Mouse (Mus musculus) ovary, adult 18-20 months (tissue): ENCODE results near the gene Igdcc3.
"Not testable (repeated sequence)": the region's sequence is repeated elsewhere in the genome, so short reads cannot be mapped to it uniquely, and the experiment has no call there.

ENCODE experiments used
- DNase-seq: peaks from one replicate; pipeline ENCODE4 v3.0.0; 2022; ENCODE audit warnings: low spot score, mixed read lengths

The Igdcc3 gene

GRCm38 (mm10) chr9:65205049-65205815, 64.2 kb downstream of the Igdcc3 start:
- DNase-seq = no peak

- not testable (repeated sequence) for DNase-seq
Observed at GRCm38 (mm10) chr9:65207041-65207815, 66.2 kb downstream of the Igdcc3 start.

DNA sequence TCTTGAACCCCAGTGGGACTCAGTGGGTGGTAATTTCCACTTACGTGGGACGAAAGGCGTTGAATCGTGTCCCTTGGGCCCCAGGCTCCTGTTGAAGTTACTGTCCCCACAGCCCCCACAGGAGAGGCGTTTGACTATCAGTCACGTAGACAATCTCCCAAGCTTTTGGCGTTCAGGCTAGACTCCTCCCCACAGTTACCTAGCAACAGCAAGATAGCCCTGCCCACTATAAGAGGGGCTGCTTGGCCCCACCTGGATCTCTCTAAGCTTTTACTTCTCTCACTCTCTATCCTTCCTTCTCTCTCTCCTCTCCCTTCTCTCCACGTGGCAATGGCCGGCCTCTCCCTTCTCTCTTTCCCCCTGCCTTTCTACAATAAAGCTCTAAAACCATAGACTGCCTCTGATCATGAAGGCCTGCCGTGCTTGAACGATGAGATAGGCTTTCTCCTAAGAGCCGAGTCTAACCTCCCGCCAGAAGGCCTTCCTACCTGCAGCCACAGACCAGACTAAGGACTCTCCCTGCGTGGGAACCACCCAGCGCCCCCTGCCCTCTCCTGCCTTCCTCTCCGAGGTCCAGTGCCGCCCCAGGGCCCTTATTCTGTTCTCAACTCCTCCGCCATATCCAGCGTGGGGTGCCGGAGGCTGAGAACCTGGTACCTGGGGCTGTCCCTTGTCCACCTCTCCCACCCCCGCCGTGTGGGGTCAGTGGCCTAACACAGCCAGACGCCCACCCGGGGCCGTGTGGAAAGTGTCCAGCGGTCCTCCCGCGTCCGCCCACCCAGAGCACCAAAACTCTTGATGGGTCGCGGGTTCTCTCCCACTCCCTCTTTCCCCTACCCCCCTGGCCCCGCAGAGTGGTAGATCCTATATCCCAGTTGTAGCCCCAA, 67.5 kb downstream of the Igdcc3 start:
- DNase-seq = no peak

GRCm38 (mm10) chr9:65211598-65211997, 70.6 kb downstream of the Igdcc3 start:
- no peak for DNase-seq

GRCm38 (mm10) chr9:65214425-65214777, 73.4 kb downstream of the Igdcc3 start:
- DNase-seq = no peak

- peak; percentile 83 for DNase-seq
Observed at GRCm38 (mm10) chr9:65214778-65215493, 73.9 kb downstream of the Igdcc3 start.

DNA sequence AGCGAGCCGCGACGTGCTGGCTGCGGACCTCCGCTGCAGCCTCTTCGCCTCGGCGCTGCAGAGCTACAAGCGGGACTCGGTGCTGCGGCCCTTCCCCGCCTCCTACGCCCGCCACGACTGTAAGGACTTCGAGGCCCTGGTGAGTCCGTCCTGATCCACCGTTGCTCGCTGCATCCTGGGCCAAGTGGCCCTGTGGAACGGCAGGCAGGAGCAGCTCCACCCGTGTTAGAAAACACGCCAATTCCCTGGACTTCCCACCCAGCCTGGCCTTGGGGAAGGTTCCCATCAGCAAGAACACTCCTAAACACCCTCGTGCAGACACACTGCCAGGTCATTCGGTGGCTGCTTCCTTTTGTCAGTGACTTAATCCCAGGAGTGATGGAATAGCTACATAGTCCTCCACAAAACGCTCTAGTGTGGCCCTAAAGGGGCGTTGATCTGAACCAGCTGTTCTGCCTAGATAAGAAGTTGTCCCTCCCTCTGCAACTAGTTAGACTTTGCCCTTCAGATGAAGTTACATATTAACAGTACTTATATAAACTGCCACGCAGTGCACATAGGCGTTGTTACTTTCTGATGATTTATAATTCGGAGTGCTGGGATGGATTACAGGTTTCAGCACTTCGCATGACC, 74.6 kb downstream of the Igdcc3 start:
- no peak for DNase-seq

- no peak for DNase-seq
Observed at GRCm38 (mm10) chr9:65216972-65217371, 76.0 kb downstream of the Igdcc3 start.

- DNase-seq = peak; percentile 63
Observed at GRCm38 (mm10) chr9:65217661-65218060, 76.7 kb downstream of the Igdcc3 start.

GRCm38 (mm10) chr9:65218916-65219315, 77.9 kb downstream of the Igdcc3 start:
- no peak for DNase-seq

DNA sequence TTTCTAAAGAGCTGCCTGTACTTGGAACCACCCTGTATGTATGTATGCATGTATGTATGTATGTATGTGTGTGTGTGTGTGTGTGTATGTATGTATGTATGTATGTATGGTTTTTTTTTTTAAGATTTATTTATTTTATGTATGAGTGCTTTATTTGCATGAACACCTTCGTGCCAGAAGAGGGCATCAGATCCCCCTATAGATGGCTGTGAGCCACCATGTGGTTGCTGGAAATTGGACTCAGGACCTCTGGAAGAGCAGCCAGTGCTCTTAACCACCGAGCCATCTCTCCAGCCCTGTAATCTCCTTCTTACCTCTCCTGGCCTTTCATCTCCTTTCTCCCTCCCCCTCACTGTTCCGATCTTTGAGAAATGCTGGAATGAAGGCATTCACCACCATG, 79.4 kb downstream of the Igdcc3 start:
- DNase-seq = not testable (repeated sequence)

- no peak for DNase-seq
Observed at GRCm38 (mm10) chr9:65223927-65224326, 82.9 kb downstream of the Igdcc3 start.

GRCm38 (mm10) chr9:65225795-65226194, 84.8 kb downstream of the Igdcc3 start:
- no peak for DNase-seq

GRCm38 (mm10) chr9:65230250-65230649, 89.3 kb downstream of the Igdcc3 start:
- no peak for DNase-seq

DNA sequence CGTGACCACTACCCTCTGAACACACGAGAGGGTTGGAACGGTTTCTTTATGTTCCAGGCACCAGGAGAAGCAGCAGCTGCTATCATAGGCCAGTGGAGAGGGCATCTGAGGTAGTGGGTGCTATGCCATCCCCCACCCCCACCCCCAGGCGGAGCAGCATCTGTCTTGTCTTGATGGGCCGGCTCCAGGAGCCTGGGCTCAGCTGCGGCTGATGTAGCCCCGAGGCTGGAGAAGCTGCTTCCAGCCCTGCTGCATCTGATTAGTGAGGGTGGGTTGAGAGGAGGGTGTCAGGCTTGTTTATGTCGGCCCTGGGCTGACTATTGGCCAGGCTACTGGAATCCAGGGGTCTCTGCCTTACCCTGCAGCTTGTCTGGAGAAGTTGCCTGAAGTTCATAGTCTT, 90.3 kb downstream of the Igdcc3 start:
- DNase-seq = no peak

- DNase-seq = no peak
Observed at GRCm38 (mm10) chr9:65233243-65233985, 92.4 kb downstream of the Igdcc3 start.

DNA sequence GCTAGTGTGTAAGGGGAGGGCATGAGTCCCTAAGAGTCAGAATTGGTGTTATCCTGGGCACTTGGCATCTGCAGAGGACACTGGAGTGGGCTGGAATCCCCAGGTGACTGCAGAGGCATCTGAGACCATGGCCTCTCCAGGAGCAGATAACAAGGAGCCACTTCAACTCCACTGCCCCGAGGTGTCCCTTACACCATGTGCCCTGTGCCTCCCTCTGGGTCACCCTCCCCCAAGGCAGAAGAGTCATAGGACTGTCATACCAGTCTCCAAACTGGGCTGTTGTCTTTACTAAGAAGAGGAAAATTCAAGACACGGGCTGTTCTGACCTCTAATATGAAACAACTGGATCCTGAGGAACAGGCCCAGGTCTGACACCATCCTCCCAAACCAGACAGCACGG, 93.7 kb downstream of the Igdcc3 start:
- no peak for DNase-seq
